Mouse (Mus musculus): ENCODE measurements around the gene Rasgef1c. TPM values are rescaled to one million over a fixed set of nuclear protein-coding genes. Genes with fewer than 3 reads are reported as not detected.

Gene Rasgef1c
- polyA plus RNA-seq, 1 experiment from 2014 or later, result 0.30 TPM

DNA sequence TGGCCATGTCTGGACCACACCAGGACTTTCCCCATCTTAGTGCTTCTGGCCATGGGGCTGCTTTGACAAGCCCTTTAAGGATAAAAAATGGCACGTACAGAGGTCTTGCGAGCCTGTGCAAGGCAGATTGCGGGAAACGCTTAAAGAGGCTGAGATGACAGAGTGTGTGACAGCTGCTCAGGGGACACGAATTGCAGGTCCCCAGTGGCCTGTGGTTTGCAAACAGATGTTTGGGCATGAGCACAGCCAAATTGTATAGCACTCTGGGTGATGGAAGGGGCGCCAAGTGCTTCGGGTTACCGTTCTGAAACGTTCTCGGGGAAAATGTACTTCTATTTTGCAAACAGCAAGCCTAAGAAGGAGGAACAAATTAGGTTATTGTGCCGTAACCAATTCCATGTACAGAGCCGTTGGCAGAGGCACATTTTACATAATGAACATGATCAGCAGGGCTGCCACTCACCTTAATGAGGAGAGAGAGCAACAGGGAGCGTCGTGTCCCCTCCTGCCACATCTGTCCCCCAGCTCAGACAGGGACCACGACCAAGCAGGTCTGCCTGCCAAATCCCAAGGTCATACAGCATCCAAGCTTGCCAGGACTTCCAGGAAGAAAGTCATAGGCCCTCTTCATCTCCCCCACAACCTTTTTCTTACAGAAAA, 17.0 kb downstream of the Rasgef1c start:
- no peak for ATAC-seq (ENCODE audit: low FRiP score, low TSS enrichment)
- H3K4me2 ChIP-seq (replicated peaks; ENCODE audit: low read depth, low read length), result no peak overlapping the region

DNA sequence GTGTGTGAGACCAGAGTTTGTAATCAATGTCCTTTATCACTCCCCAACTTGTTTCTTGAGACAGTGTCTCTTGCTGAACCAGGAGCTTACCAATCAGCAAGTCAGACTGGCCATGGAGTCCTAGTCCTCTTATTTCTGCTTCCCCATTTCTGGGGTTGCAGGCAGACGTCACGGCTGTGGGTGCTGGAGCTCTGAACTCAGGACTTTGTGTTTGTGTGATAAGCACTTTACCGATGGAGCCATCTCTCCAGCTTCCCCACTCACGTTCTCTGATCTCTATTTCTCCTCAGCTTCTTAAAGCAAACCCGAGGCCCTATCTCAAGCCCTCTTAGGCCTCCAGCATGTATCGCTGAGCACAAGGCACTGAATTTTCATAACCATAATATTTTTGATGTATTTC, 17.7 kb downstream of the Rasgef1c start:
- H3K9me3 ChIP-seq (ENCODE audit: low read length), result no peaks in the 10 kb centered on the region
- ATAC-seq (ENCODE audit: low FRiP score, low TSS enrichment), result no peak
- H3K4me3 ChIP-seq (ENCODE audit: low read length), result no peak overlapping the region
- H3K4me2 ChIP-seq (replicated peaks; ENCODE audit: low read depth, low read length), result no peak overlapping the region
- peaks cover 4% of the 10 kb centered on the region; the same call in 1 of the 2 replicates for H3K27me3 ChIP-seq (ENCODE audit: insufficient read depth, low read length)
- H3K4me1 ChIP-seq (ENCODE audit: insufficient read depth, low read length), result no peaks in the 10 kb centered on the region
- no peak overlapping the region for H3K27ac ChIP-seq (ENCODE audit: low read length)
- no peaks in the 10 kb centered on the region for H3K36me3 ChIP-seq (ENCODE audit: insufficient read depth, low read length)
- H3K9ac ChIP-seq (replicated peaks; ENCODE audit: low read length), result no peak overlapping the region
- WGBS, result 90% methylated on average over 6 of the region's 6 CpGs

More for the DNA sequence above, 17.0 kb downstream of the Rasgef1c start:
- Histone ChIP-seq H3K27me3 (ENCODE audit: insufficient read depth, low read length) (peaks cover 4% of the 10 kb centered on the region; the same call in 1 of the 2 replicates), H3K9ac (replicated peaks; ENCODE audit: low read length) (no peak overlapping the region), H3K4me3 (ENCODE audit: low read length) (no peak overlapping the region), H3K27ac (ENCODE audit: low read length) (no peak overlapping the region), H3K4me1 (ENCODE audit: insufficient read depth, low read length) (no peaks in the 10 kb centered on the region), H3K9me3 (ENCODE audit: low read length) (no peaks in the 10 kb centered on the region), H3K36me3 (ENCODE audit: insufficient read depth, low read length) (no peaks in the 10 kb centered on the region)
- 40% methylated on average over 15 of the region's 15 CpGs for WGBS

DNA sequence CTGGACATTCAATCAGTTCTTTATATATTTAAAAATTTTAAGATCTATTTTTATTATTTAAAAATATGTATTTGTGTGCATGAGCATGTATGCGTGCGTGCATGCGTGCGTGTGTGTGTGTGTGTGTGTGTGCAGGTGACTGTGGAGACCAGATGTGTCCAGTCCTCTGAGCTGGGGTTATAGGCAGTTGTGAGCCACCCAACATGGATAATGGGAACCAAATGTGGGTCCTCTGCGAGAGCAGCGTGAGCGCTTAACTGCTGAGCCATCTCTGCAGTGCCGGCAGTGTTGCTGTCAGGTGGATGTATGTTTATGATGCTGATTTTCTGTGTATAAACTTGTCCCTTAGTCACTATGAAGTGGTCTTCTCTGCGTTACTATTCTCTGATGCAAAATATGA, 21.9 kb downstream of the Rasgef1c start:
- no peak for ATAC-seq (ENCODE audit: low FRiP score, low TSS enrichment)
- no peaks in the 10 kb centered on the region for H3K9me3 ChIP-seq (ENCODE audit: low read length)
- no peak overlapping the region for H3K4me2 ChIP-seq (replicated peaks; ENCODE audit: low read depth, low read length)
- H3K4me1 ChIP-seq (ENCODE audit: insufficient read depth, low read length), result peaks cover 3% of the 10 kb centered on the region; the same call in 1 of the 2 replicates
- H3K9ac ChIP-seq (replicated peaks; ENCODE audit: low read length), result no peak overlapping the region
- H3K4me3 ChIP-seq (ENCODE audit: low read length), result no peak overlapping the region
- peaks cover 5% of the 10 kb centered on the region; the same call in 1 of the 2 replicates for H3K27me3 ChIP-seq (ENCODE audit: insufficient read depth, low read length)
- H3K36me3 ChIP-seq (ENCODE audit: insufficient read depth, low read length), result no peaks in the 10 kb centered on the region
- 85% methylated on average over 9 of the region's 9 CpGs for WGBS
- H3K27ac ChIP-seq (ENCODE audit: low read length), result no peak overlapping the region

DNA sequence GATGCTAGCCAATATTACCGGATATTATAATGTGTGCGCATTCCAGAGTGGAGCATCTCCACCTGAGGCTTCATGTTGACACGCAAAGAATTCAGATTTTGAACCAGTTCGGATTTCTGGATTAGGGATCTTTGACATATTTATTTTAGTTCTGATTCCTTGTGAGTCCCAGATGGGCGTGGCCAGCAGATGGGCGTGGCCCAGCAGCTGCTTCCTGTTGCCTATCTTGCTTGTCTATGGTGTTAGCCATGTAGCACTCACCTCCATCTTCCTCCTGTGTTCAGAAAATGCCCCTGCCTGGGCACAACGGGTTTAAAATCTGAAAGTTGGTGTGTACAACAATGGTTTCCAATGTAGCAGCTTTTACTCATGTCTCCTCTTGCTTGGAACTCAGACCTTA, 24.5 kb downstream of the Rasgef1c start:
- WGBS, result 73% methylated on average over 7 of the region's 7 CpGs
- H3K9me3 ChIP-seq (ENCODE audit: low read length), result no peaks in the 10 kb centered on the region
- no peak overlapping the region for H3K4me3 ChIP-seq (ENCODE audit: low read length)
- ATAC-seq (ENCODE audit: low FRiP score, low TSS enrichment), result no peak
- no peak overlapping the region for H3K9ac ChIP-seq (replicated peaks; ENCODE audit: low read length)
- H3K27ac ChIP-seq (ENCODE audit: low read length), result no peak overlapping the region
- H3K27me3 ChIP-seq (ENCODE audit: insufficient read depth, low read length), result peaks cover 5% of the 10 kb centered on the region; the same call in 1 of the 2 replicates
- peaks cover 7% of the 10 kb centered on the region for H3K4me1 ChIP-seq (ENCODE audit: insufficient read depth, low read length)
- H3K36me3 ChIP-seq (ENCODE audit: insufficient read depth, low read length), result no peaks in the 10 kb centered on the region
- H3K4me2 ChIP-seq (replicated peaks; ENCODE audit: low read depth, low read length), result no peak overlapping the region

DNA sequence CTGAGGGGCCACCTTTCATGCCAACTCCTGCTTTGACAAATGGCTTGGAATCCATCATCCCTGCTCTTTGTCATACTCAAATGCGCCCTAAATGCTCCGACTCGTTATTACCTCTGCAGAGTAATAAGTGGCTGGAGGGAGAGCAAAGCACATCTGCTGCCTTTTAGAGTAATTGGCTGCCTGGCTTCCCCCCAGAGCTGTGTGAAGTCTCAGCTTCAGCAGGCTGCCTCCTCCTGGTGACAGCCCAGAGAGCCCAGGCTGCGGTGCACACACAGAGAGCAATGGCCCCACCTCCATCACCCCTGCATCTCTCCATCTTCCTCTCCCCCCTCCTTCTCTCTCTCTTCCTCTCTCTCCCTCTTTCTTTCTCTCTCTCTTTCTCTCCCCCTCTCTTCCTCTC, 25.5 kb downstream of the Rasgef1c start:
- 12% methylated on average over 4 of the region's 4 CpGs for WGBS
- Histone ChIP-seq H3K9me3 (ENCODE audit: low read length) (no peaks in the 10 kb centered on the region), H3K27me3 (ENCODE audit: insufficient read depth, low read length) (peaks cover 5% of the 10 kb centered on the region; the same call in 1 of the 2 replicates), H3K27ac (ENCODE audit: low read length) (no peak overlapping the region), H3K9ac (replicated peaks; ENCODE audit: low read length) (no peak overlapping the region), H3K4me1 (ENCODE audit: insufficient read depth, low read length) (peaks cover 16% of the 10 kb centered on the region), H3K4me2 (replicated peaks; ENCODE audit: low read depth, low read length) (no peak overlapping the region), H3K36me3 (ENCODE audit: insufficient read depth, low read length) (no peaks in the 10 kb centered on the region), H3K4me3 (ENCODE audit: low read length) (no peak overlapping the region)
- no peak for ATAC-seq (ENCODE audit: low FRiP score, low TSS enrichment)

DNA sequence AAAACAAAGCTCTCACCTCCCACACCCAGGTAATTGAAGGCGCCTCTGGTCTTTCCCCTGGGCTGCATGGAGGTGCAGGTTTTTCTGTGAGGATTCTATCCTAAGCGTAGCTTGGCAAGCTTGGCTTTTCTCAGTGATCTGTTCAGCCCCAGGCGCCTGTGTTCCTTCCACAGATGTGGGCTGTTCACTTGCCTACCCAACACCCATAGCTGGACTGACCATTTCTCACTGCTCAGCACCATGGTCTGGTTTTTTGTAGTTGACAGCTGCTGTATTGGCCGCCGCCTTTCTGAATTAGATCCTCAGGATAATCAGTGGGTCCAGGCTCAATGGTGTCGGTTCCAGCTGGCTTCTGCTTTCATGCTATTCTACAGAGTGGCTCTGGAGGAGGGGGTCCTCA, 26.0 kb downstream of the Rasgef1c start:
- H3K4me3 ChIP-seq (ENCODE audit: low read length), result no peak overlapping the region
- H3K9ac ChIP-seq (replicated peaks; ENCODE audit: low read length), result no peak overlapping the region
- WGBS, result 64% methylated on average over 6 of the region's 6 CpGs
- H3K4me1 ChIP-seq (ENCODE audit: insufficient read depth, low read length), result peaks cover 16% of the 10 kb centered on the region
- H3K27me3 ChIP-seq (ENCODE audit: insufficient read depth, low read length), result peaks cover 5% of the 10 kb centered on the region; the same call in 1 of the 2 replicates
- no peak overlapping the region for H3K4me2 ChIP-seq (replicated peaks; ENCODE audit: low read depth, low read length)
- no peak for ATAC-seq (ENCODE audit: low FRiP score, low TSS enrichment)
- no peaks in the 10 kb centered on the region for H3K36me3 ChIP-seq (ENCODE audit: insufficient read depth, low read length)
- no peaks in the 10 kb centered on the region for H3K9me3 ChIP-seq (ENCODE audit: low read length)
- no peak overlapping the region for H3K27ac ChIP-seq (ENCODE audit: low read length)

DNA sequence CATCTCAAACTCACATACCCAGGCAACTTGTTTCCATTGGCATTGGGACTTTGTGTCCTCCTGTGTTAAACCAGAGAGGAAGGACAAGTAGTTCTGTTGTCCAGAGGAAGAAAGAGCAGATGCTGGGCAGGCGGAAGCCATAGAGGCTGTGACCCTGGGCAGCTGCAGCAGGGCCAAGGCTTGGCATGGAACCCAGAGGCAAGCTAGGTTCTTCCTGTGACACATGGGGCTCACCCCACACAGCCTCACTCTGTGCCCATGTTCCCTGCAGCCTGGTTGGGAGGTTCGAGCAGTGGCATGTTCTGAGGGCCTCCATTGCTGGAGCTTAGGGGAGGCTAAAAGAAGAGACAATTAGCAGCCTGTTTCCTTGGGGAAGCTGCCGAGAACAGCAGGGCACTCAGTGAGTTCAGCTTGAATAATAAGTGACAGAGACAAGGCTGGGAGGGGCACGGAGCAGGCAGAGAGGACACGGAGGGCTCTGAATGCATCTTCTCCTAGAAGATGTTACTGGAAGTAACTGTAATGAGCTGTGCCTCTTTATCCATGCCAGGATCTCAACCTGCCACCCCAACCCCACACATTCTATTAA, 29.5 kb downstream of the Rasgef1c start:
- ATAC-seq (ENCODE audit: low FRiP score, low TSS enrichment), result no peak
- 39% methylated on average over 5 of the region's 5 CpGs for WGBS
- Histone ChIP-seq H3K27me3 (ENCODE audit: insufficient read depth, low read length) (peaks cover 5% of the 10 kb centered on the region; the same call in 1 of the 2 replicates), H3K36me3 (ENCODE audit: insufficient read depth, low read length) (no peaks in the 10 kb centered on the region), H3K9me3 (ENCODE audit: low read length) (no peaks in the 10 kb centered on the region), H3K4me1 (ENCODE audit: insufficient read depth, low read length) (peaks cover 16% of the 10 kb centered on the region), H3K27ac (ENCODE audit: low read length) (no peak overlapping the region), H3K4me3 (ENCODE audit: low read length) (no peak overlapping the region), H3K9ac (replicated peaks; ENCODE audit: low read length) (no peak overlapping the region), H3K4me2 (replicated peaks; ENCODE audit: low read depth, low read length) (no peak overlapping the region)

DNA sequence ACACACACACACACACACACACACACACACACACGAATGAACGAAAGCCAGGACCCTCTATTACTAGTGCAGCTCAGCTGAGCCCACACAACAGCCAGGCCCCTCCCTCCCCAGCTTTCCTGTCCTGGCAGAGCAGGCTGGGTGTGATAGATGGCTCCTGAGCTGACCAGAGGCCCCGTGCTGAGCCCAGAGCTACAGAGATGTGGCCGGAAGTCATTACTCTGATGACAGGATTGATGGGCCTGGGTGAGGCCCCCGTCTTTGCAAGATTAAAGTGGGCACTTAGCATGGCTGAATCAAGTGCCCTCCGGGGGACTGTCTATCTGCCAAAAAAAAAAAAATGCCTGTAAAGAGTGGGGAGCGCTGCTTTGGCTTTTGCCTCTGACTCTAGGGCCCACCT, 30.2 kb downstream of the Rasgef1c start:
- H3K27ac ChIP-seq (ENCODE audit: low read length), result no peak overlapping the region
- H3K27me3 ChIP-seq (ENCODE audit: insufficient read depth, low read length), result peaks cover 5% of the 10 kb centered on the region; the same call in 1 of the 2 replicates
- no peak overlapping the region for H3K4me3 ChIP-seq (ENCODE audit: low read length)
- H3K4me1 ChIP-seq (ENCODE audit: insufficient read depth, low read length), result peaks cover 13% of the 10 kb centered on the region
- no peaks in the 10 kb centered on the region for H3K36me3 ChIP-seq (ENCODE audit: insufficient read depth, low read length)
- H3K4me2 ChIP-seq (replicated peaks; ENCODE audit: low read depth, low read length), result no peak overlapping the region
- peak; percentile 95 for ATAC-seq (ENCODE audit: low FRiP score, low TSS enrichment)
- no peak overlapping the region for H3K9ac ChIP-seq (replicated peaks; ENCODE audit: low read length)
- no peaks in the 10 kb centered on the region for H3K9me3 ChIP-seq (ENCODE audit: low read length)
- under 1% methylated on average over 7 of the region's 7 CpGs for WGBS

DNA sequence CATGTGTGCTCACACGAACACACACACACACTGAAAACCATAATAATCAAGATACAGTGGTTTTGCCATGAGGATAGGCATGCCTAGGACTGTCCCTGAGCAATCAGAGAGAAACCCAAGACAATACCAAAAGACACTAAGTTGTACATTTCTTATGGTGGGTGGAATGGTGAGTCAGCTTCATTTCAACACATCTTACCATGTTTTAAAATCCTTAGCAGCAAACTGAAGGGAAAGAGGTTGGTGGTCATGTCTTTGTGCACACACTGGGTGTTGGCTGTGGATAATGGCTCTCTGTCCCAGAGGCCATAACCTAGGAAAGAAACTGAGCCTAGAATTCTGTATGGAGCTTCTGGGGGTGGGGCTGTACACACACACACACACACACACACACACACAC, 32.2 kb downstream of the Rasgef1c start:
- Histone ChIP-seq H3K9ac (replicated peaks; ENCODE audit: low read length) (no peak overlapping the region), H3K27ac (ENCODE audit: low read length) (no peak overlapping the region), H3K4me1 (ENCODE audit: insufficient read depth, low read length) (peaks cover 13% of the 10 kb centered on the region), H3K27me3 (ENCODE audit: insufficient read depth, low read length) (no peaks in the 10 kb centered on the region), H3K36me3 (ENCODE audit: insufficient read depth, low read length) (no peaks in the 10 kb centered on the region), H3K4me2 (replicated peaks; ENCODE audit: low read depth, low read length) (no peak overlapping the region), H3K4me3 (ENCODE audit: low read length) (no peak overlapping the region), H3K9me3 (ENCODE audit: low read length) (no peaks in the 10 kb centered on the region)
- ATAC-seq (ENCODE audit: low FRiP score, low TSS enrichment), result no peak
- 83% methylated on average over 1 of the region's 1 CpGs for WGBS

DNA sequence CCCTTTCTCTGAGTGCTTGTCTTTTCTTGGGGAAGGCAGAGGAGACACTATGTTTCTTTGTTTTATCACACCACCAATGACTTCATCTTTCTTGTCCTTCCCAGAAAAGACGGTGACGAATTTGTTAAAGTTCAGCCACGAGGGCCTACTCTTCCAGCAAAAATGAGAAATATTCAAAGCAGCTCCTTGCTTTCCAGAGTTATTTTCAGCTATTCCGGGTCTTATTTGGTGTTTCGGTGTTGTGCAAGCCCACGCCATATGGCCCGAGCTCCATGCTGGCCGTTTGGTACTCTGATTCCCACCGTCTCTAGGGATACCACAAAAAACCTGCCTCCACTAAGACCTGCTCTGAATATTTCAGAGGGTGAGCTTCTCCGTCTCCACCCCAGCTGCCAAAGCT, 32.7 kb downstream of the Rasgef1c start:
- no peaks in the 10 kb centered on the region for H3K27me3 ChIP-seq (ENCODE audit: insufficient read depth, low read length)
- no peak for ATAC-seq (ENCODE audit: low FRiP score, low TSS enrichment)
- H3K4me2 ChIP-seq (replicated peaks; ENCODE audit: low read depth, low read length), result no peak overlapping the region
- WGBS, result 55% methylated on average over 10 of the region's 10 CpGs
- H3K9me3 ChIP-seq (ENCODE audit: low read length), result no peaks in the 10 kb centered on the region
- no peak overlapping the region for H3K9ac ChIP-seq (replicated peaks; ENCODE audit: low read length)
- H3K27ac ChIP-seq (ENCODE audit: low read length), result no peak overlapping the region
- H3K4me1 ChIP-seq (ENCODE audit: insufficient read depth, low read length), result peaks cover 16% of the 10 kb centered on the region
- H3K36me3 ChIP-seq (ENCODE audit: insufficient read depth, low read length), result no peaks in the 10 kb centered on the region
- no peak overlapping the region for H3K4me3 ChIP-seq (ENCODE audit: low read length)
